22 mouse cellular contexts compared by ENCODE assay signal in the genomic region with DNA sequence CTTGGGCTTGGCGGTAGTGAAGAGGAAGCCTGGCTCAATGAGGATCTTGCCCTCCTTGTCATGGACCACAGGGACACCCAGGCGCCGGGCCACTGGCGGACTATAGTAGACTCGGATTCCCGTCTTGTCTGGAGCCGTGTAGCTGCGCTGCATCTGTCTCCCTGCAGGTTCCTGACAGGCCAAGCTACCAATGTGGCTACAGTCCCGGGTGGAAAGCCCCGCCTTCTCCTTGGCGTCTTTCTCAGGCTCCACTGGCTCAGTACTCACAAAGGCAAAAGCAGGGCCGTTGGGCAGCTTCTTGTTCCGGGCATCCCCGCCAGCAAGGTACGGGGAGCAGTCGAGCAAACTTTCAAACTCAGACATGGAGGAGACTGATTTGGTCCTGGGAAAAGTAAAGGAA. TPM values are rescaled to one million over a fixed set of nuclear protein-coding genes. Genes with fewer than 3 reads are reported as not detected.
DNase-seq lines count a peak whose midpoint lies in the region; ATAC-seq and TF ChIP-seq lines count a peak whose summit lies in the region.
"Had no signal": no experiment of that assay in that cellular context is flagged by ENCODE, and none has a peak within 500 bp of the region (broad histone marks: within the 10 kb centered on the region; RNA-seq: fewer than 3 reads in every experiment).

No protein-coding gene starts in this region.

- H3K27me3 ChIP-seq in E14TG2a.4 (ENCODE audit: insufficient read depth, low read length) (peaks cover 25% of the 10 kb centered on the region), ES-Bruce4 (ENCODE audit: control insufficient read depth, insufficient read depth, low read length, poor library complexity, severe bottlenecking) (no peaks in the 10 kb centered on the region)
- H3K27me3 ChIP-seq in hindbrain, embryonic 13.5 days: no peaks in the 10 kb centered on the region
- H3K27me3 ChIP-seq: embryonic facial prominence, embryonic 13.5 days; embryonic facial prominence, embryonic 15.5 days; forebrain, embryonic 12.5 days had no signal

- H3K9me3 ChIP-seq in E14TG2a.4 (ENCODE audit: low read length): peaks cover 6% of the 10 kb centered on the region
- peaks cover 4% of the 10 kb centered on the region for H3K9me3 ChIP-seq in ES-Bruce4 (replicated peaks; ENCODE audit: control insufficient read depth, insufficient read depth, low read length, poor library complexity, severe bottlenecking)
- H3K9me3 ChIP-seq in ES-E14 (ENCODE audit: control insufficient read depth, insufficient read depth, low read depth, low read length): no peaks in the 10 kb centered on the region
- H3K9me3 ChIP-seq in hindbrain, embryonic 13.5 days: no peaks in the 10 kb centered on the region; the same call in 1 of the 2 replicates

- H3K4me1 ChIP-seq in E14TG2a.4 (replicated peaks; ENCODE audit: low read depth, low read length): peaks cover 60% of the 10 kb centered on the region
- no peaks in the 10 kb centered on the region for H3K4me1 ChIP-seq in ES-Bruce4 (ENCODE audit: control insufficient read depth, insufficient read depth, low read length)
- peaks cover 3 to 8% of the 10 kb centered on the region in 2 experiments; a peak in 1 of 4 replicates for H3K4me1 ChIP-seq in ES-E14 (ENCODE audit: control insufficient read depth in 2 of 2, insufficient read depth in 2 of 2, low read length in 2 of 2, poor library complexity in 1 of 2)
- H3K4me1 ChIP-seq in hindbrain, embryonic 13.5 days (replicated peaks): no peaks in the 10 kb centered on the region
- H3K4me1 ChIP-seq: embryonic facial prominence, embryonic 13.5 days; embryonic facial prominence, embryonic 15.5 days; forebrain, embryonic 10.5 days; forebrain, embryonic 12.5 days had no signal

- H3K4me3 ChIP-seq in E14TG2a.4 (replicated peaks; ENCODE audit: low read length) (peak overlapping the region; percentile 76), ES-Bruce4 (ENCODE audit: low read depth, low read length) (peak overlapping the region; percentile 50), ES-E14 (ENCODE audit: insufficient read depth in 1 of 2, low read depth in 1 of 2, low read length in 2 of 2, poor library complexity in 1 of 2, severe bottlenecking in 1 of 2) (peak overlapping the region; percentile 54 to 68)
- H3K4me3 ChIP-seq in hindbrain, embryonic 13.5 days: no peak overlapping the region
- H3K4me3 ChIP-seq: embryonic facial prominence, embryonic 13.5 days; embryonic facial prominence, embryonic 15.5 days; erythroblast, embryonic 14.5 days; forebrain, embryonic 10.5 days; forebrain, embryonic 12.5 days had no signal

- H3K4me2 ChIP-seq in hindbrain, embryonic 13.5 days: no peak overlapping the region
- H3K4me2 ChIP-seq: embryonic facial prominence, embryonic 13.5 days; embryonic facial prominence, embryonic 15.5 days; forebrain, embryonic 12.5 days had no signal

- no peak for TF ChIP-seq EP300 in ES-Bruce4 (IDR thresholded peaks at IDR 0.05; ENCODE audit: insufficient read depth, low read depth, low read length)

- H3K27ac ChIP-seq in ES-Bruce4 (ENCODE audit: insufficient read depth, low read length) (no peak overlapping the region), ES-E14 (ENCODE audit: insufficient read depth, low read depth, low read length, poor library complexity, severe bottlenecking) (no peak overlapping the region)
- no peak overlapping the region for H3K27ac ChIP-seq in hindbrain, embryonic 13.5 days
- H3K27ac ChIP-seq: embryonic facial prominence, embryonic 13.5 days; embryonic facial prominence, embryonic 15.5 days; forebrain, embryonic 10.5 days; forebrain, embryonic 12.5 days had no signal

- peaks cover 47% of the 10 kb centered on the region for H3K36me3 ChIP-seq in E14TG2a.4 (ENCODE audit: insufficient read depth, low read length)
- no peaks in the 10 kb centered on the region for H3K36me3 ChIP-seq in ES-Bruce4 (ENCODE audit: control insufficient read depth, insufficient read depth, low read length, poor library complexity, severe bottlenecking)
- peaks cover 21% of the 10 kb centered on the region; the same call in 1 of the 2 replicates for H3K36me3 ChIP-seq in ES-E14 (ENCODE audit: control insufficient read depth, insufficient read depth, low read length, poor library complexity, severe bottlenecking)
- H3K36me3 ChIP-seq in hindbrain, embryonic 13.5 days: peaks cover 100% of the 10 kb centered on the region

- no peak for ATAC-seq in hindbrain, embryonic 13.5 days (ENCODE audit: low FRiP score)
- ATAC-seq: forebrain, embryonic 14.5 days; forebrain, embryonic 16.5 days had no signal

- DNase-seq in ES-E14 (ENCODE audit: low read depth, low spot score) (no peak), ZHBTc4 (ENCODE audit: low read depth, low spot score) (peak; percentile 80)
- DNase-seq in urinary bladder, postnatal 14 days (ENCODE audit: low spot score): no peak
- DNase-seq in urinary bladder, postnatal 10 days (ENCODE audit: low spot score): no peak
- DNase-seq in lung, postnatal 25 days (ENCODE audit: low spot score): no peak
- DNase-seq: adrenal gland, adult 2 months; adrenal gland, postnatal 10 days; adrenal gland, postnatal 25 days; cerebellum, adult 11 months; cerebellum, adult 18-20 months; cerebellum, adult 9-10 months; cerebellum, postnatal 10 days had no signal

- H3K9ac ChIP-seq in ES-Bruce4 (ENCODE audit: low read depth, poor library complexity, severe bottlenecking) (0 out of 2 replicates have a peak overlapping the region, but pooled peaks have one; percentile 8), ES-E14 (ENCODE audit: insufficient read depth, low read depth, low read length, poor library complexity, severe bottlenecking) (no peak overlapping the region)
- no peak overlapping the region for H3K9ac ChIP-seq in hindbrain, embryonic 13.5 days
- H3K9ac ChIP-seq: embryonic facial prominence, embryonic 13.5 days; embryonic facial prominence, embryonic 15.5 days; forebrain, embryonic 12.5 days had no signal

- no peak for TF ChIP-seq POLR2A in ES-Bruce4 (IDR thresholded peaks at IDR 0.05; ENCODE audit: insufficient read depth, low read length)

- 94% methylated on average over 16 of the region's 16 CpGs for WGBS in hindbrain, embryonic 13.5 days

- in situ Hi-C loops in ES-E14 (cut with MboI; ENCODE audit: low sequenced_read_pairs in 2 of 2, unreplicated experiment in 2 of 2): no loop called here

- TF ChIP-seq CTCF in E14TG2a.4 (conservative IDR thresholded peaks at IDR 0.05; ENCODE audit: low read length) (no peak), ES-Bruce4 (IDR thresholded peaks at IDR 0.05; ENCODE audit: low read depth, low read length) (no peak)

TF ChIP-seq in ES-E14, 5 proteins besides CTCF, POLR2A, EP300 and RAD21:
- no peak for TF ChIP-seq HCFC1 (IDR thresholded peaks at IDR 0.05; ENCODE audit: borderline replicate concordance, insufficient read depth, low read length)
- TF ChIP-seq ZNF384 (IDR thresholded peaks at IDR 0.05; ENCODE audit: low read depth, low read length): no peak
- no peak for TF ChIP-seq CHD2 (IDR thresholded peaks at IDR 0.05; ENCODE audit: low read depth, low read length)
- no peak for TF ChIP-seq MAFK (IDR thresholded peaks at IDR 0.05; ENCODE audit: insufficient read depth, low read depth, low read length)
- TF ChIP-seq ZC3H11A (IDR thresholded peaks at IDR 0.05; ENCODE audit: borderline replicate concordance, low read depth, low read length): no peak

RNA-seq across cellular contexts. Expression of gene Dsn1, which starts 14.2 kb away (rescaled TPM):
- 33.3 and 40.8 TPM in 2 replicates for polyA plus RNA-seq in ES-Bruce4 (2011; ENCODE audit: insufficient read depth, insufficient read length, low read depth, missing spikeins)
- 25.2 and 27.9 TPM in 2 replicates for total RNA-seq in ES-E14 (2012; rRNA removed)
- 12.3 and 13.2 TPM in 2 replicates for polyA plus RNA-seq in hindbrain, embryonic 13.5 days (2015; fragmentation: Nextera tagmentation; extraction: Ambion mirVana)

RNA-seq across cellular contexts. Expression of gene Ndrg3, which starts 29.3 kb away (rescaled TPM):
- polyA plus RNA-seq in ES-Bruce4 (2011; ENCODE audit: insufficient read depth, insufficient read length, low read depth, missing spikeins): 56.8 and 61.7 TPM in 2 replicates
- 8.3 and 13.1 TPM in 2 replicates for total RNA-seq in ES-E14 (2012; rRNA removed)
- 90.3 and 95.0 TPM in 2 replicates for polyA plus RNA-seq in hindbrain, embryonic 13.5 days (2015; fragmentation: Nextera tagmentation; extraction: Ambion mirVana)

RNA-seq across cellular contexts. Expression of gene Soga1, which starts 57.9 kb away (rescaled TPM):
- 9.8 and 11.5 TPM in 2 replicates for polyA plus RNA-seq in ES-Bruce4 (2011; ENCODE audit: insufficient read depth, insufficient read length, low read depth, missing spikeins)
- total RNA-seq in ES-E14 (2012; rRNA removed): 11.8 and 12.8 TPM in 2 replicates
- polyA plus RNA-seq in hindbrain, embryonic 13.5 days (2015; fragmentation: Nextera tagmentation; extraction: Ambion mirVana): 6.2 and 6.4 TPM in 2 replicates
